Mouse (Mus musculus) cerebellum, adult 2 months (tissue): ENCODE measurements at regions not wholly inside any gene's neighbourhood (a gene's known extent, or its start where the extent isn't known, plus 50 kb on each side); places are given as distances from the start of the nearest gene placed in this dataset.

Experiments used
- CTCF ChIP-seq: fragments of 200-500 bp; IDR thresholded peaks from 2 replicates; pipeline ENCODE4 v1.5.1; 2011; ENCODE audit warnings: low read depth, mild to moderate bottlenecking, control low read depth, low read length, moderate library complexity, borderline replicate concordance; ENCODE audit not compliant: insufficient read depth
- POLR2A ChIP-seq: fragments of 200-500 bp; IDR thresholded peaks from 2 replicates; pipeline ENCODE4 v1.6.1; 2011; ENCODE audit warnings: low read length, control low read depth, borderline replicate concordance; ENCODE audit not compliant: insufficient read depth

DNA sequence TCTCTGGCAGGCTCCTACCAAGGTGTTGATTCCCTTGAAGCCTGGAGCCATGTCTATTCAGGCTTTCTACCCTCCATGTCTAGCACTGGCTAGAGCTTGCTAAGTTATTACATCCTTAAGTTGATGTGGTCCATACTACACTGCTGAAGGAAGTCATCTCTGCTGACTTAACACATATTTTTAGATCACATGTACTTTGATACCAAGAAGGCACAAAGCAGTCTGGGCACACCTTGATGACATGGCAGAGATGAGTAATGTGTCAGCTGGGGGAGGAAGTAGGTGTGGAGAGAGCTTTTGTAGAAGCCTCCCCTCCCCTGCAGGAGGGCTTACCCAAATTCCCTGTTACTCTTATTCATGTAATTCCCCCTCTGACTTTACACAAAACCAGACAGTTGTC lies 187.6 kb upstream of the Prdm1 start:
- TF ChIP-seq POLR2A (no peak), CTCF (no peak)
